Mouse (Mus musculus) olfactory bulb, adult 2 months (tissue): ENCODE measurements at regions not wholly inside any gene's neighbourhood (a gene's known extent, or its start where the extent isn't known, plus 50 kb on each side); places are given as distances from the start of the nearest gene placed in this dataset.

ENCODE experiments used
- H3K27ac ChIP-seq: fragments of 200-500 bp; 2 replicates; pipeline ENCODE4 v1.5.1; 2012; ENCODE audit warnings: low read depth, low read length; ENCODE audit not compliant: insufficient read depth
- H3K4me1 ChIP-seq: fragments of 200-500 bp; 2 replicates; pipeline ENCODE4 v1.6.1; 2012; ENCODE audit warnings: low read length; ENCODE audit not compliant: control insufficient read depth, insufficient read depth
- H3K4me3 ChIP-seq: fragments of 200-500 bp; 2 replicates; pipeline ENCODE4 v1.5.1; 2012; ENCODE audit warnings: mild to moderate bottlenecking, low read depth, low read length, moderate library complexity; ENCODE audit not compliant: insufficient read depth
- CTCF ChIP-seq: fragments of 200-500 bp; IDR thresholded peaks from 2 replicates; pipeline ENCODE4 v1.5.1; 2012; ENCODE audit warnings: low read depth, mild to moderate bottlenecking, low read length, moderate library complexity; ENCODE audit not compliant: insufficient read depth
- POLR2A ChIP-seq: fragments of 200-500 bp; IDR thresholded peaks from 2 replicates; pipeline ENCODE4 v1.6.1; 2012; ENCODE audit warnings: mild to moderate bottlenecking, low read depth, low read length, moderate library complexity; ENCODE audit not compliant: insufficient read depth
- WGBS: fragments of 180-500 bp; shearing (Covaris S2); methylation state at CpG from one replicate; pipeline ENCODE4 v1.1.7; 2018; 5-methylcytosine and 5-hydroxymethylcytosine counted together

DNA sequence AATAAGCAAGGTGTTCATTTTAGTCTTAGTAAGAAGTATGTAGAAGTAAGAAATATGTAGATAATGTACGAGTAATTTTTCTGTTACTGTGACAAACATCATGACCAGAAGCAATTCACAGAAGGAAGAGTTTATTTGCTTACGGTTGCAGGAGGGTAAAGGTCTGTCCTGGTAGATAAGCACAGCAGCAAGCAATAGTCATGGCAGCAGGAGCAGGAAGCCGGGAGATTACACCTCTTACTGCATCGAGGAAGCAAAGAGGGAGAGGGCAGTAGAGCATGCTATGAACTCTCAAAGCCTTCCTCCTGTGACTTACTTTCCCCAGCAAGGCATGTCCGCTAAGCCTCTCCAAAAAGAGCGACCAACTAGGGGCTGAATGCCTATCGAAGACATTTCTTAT, 69.0 kb upstream of the Dab2 start:
- TF ChIP-seq POLR2A (no peak), CTCF (no peak)
- WGBS, result 90% methylated on average over 7 of the region's 7 CpGs
- H3K4me1 ChIP-seq, result no peaks in the 10 kb centered on the region

DNA sequence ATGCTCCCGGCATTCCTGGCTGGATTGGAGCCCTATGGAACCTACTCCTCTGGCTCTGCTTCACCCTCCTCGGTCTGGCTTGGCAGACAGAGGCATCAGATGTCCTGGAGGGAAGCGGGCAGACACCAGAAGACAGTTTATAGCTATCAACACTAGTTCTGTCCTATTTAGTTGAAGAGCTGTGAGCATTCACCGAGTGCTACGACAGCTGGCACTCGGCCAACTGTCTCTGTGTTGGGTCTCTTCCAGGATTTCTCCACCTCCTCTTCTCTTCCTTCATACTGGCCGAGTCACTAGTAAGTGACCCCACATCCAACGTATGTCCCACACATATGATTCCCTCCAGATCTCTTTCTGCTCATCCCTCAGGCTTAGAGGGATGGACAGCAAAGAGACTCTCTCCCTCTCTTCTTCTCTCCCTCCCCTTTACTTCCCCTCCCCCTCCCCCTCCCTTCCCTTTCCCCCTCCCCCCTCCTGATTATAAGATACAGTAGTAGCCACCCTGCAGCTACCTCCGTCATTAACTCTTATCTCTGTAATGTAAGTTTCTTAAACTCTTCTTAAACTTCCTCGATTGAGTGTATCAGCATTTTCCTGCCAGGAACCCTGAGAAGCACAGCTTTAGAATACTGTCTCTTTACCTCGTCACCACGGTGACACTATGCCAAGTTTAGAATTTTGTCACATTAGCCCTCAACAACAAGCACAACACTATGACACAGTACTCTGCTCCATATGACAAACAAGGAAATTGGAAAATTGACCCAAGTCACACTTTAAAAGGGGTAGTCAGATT, 68.1 kb upstream of the Dab2 start:
- TF ChIP-seq CTCF, result no peak
- H3K27ac ChIP-seq, result no peak overlapping the region
- 40% methylated on average over 12 of the region's 12 CpGs for WGBS

More for the DNA sequence above, 69.0 kb upstream of the Dab2 start:
- Histone ChIP-seq H3K27ac (no peak overlapping the region), H3K4me3 (no peak overlapping the region)

GRCm38 (mm10) chr15:6233621-6234020, 66.0 kb upstream of the Dab2 start:
- 86% methylated on average over 3 of the region's 3 CpGs for WGBS
- no peak overlapping the region for H3K27ac ChIP-seq
- no peak overlapping the region for H3K4me3 ChIP-seq
- no peaks in the 10 kb centered on the region for H3K4me1 ChIP-seq
- no peak for TF ChIP-seq POLR2A
- TF ChIP-seq CTCF, result no peak

More for the DNA sequence above, 68.1 kb upstream of the Dab2 start:
- no peak overlapping the region for H3K4me3 ChIP-seq
- H3K4me1 ChIP-seq, result no peaks in the 10 kb centered on the region

DNA sequence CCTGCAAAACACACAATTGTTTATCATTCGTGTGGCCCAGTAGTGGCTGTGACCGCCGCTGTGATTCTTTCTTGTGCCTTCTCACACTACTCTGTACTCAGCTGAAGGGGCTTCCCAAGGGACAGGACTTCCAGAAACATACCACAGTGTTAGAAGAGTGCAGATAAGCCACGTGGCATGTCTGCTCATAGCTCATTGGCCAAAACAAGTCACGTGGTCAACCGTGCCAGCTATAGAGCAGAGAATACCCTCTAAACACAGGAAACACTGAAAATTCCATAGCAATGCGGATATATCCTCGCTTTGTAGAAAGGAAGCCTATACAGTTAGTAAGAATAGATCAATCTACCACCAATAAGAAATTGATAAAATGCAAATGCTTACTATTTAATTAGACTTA, 63.0 kb upstream of the Dab2 start:
- H3K4me3 ChIP-seq, result no peak overlapping the region
- no peak overlapping the region for H3K27ac ChIP-seq
- no peaks in the 10 kb centered on the region for H3K4me1 ChIP-seq
- 91% methylated on average over 8 of the region's 8 CpGs for WGBS
- TF ChIP-seq POLR2A, result no peak
- TF ChIP-seq CTCF, result no peak

DNA sequence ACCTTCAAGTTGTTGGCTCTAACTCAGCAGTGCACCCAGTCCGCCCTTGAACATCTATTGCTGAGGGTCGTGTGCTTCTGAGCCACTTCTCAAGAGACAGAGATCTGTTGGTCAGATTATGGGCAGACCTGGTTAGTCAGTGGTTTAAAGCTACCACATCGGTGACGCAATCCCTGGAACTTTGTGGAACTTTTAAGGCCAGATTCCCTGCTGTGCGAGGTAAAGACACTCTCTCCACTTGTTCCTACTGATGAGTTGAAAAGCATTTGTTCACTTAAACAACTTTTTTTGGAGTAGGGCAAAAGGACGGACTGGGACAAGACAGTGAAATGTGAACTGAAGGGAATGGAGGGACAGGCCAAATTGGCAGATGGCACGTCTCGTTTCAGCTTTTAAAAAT, 61.9 kb upstream of the Dab2 start:
- Histone ChIP-seq H3K27ac (no peak overlapping the region), H3K4me3 (no peak overlapping the region), H3K4me1 (no peaks in the 10 kb centered on the region)
- no peak for TF ChIP-seq CTCF
- no peak for TF ChIP-seq POLR2A
- WGBS, result 64% methylated on average over 8 of the region's 8 CpGs

DNA sequence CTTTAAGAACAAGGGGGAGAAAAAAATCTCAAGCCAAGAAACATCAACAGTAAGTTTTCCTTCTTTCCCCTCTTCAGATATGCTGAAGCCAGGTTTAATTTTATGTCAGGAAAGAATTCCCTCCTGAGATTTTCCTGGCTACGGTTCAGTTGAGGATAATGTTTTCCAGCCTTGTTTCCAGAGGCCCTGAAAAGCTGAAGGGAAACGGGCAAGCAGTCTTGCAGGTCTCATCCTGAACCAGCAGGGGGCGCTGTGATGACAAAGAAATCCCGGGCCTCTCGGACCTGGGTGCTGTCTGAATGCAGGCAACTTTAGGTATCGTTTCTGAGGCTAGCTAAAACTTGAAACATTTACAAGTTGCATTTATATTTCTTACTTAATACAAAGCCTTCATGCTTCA, 61.5 kb upstream of the Dab2 start:
- TF ChIP-seq CTCF (peak; percentile 72), POLR2A (no peak)
- Histone ChIP-seq H3K4me1 (no peaks in the 10 kb centered on the region), H3K27ac (no peak overlapping the region), H3K4me3 (no peak overlapping the region)
- WGBS, result 4% methylated on average over 6 of the region's 6 CpGs

GRCm38 (mm10) chr15:6238755-6239154, 60.8 kb upstream of the Dab2 start:
- TF ChIP-seq CTCF, result no peak
- no peak for TF ChIP-seq POLR2A
- Histone ChIP-seq H3K4me3 (no peak overlapping the region), H3K4me1 (no peaks in the 10 kb centered on the region), H3K27ac (no peak overlapping the region)
- WGBS, result 85% methylated on average over 3 of the region's 3 CpGs

DNA sequence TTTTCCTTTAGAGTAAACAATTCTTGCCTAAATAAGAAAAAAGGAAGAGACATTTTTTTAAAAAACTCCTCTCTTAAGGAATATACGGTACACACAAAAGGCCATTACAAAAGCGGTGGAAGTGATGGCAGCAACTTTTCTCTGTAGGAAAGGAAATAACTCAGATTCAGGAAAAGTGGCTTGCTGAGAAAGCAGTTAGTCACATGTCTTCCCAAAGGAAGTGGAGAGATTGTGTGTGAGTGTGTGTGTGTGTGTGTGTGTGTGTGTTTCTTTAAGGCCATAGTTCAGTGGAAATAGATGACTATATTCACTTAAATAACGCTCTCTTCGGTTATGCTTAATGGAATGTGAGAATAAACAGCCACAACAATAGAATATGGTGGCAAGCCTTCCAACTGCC, 57.5 kb upstream of the Dab2 start:
- H3K4me1 ChIP-seq, result no peaks in the 10 kb centered on the region
- 86% methylated on average over 4 of the region's 4 CpGs for WGBS
- no peak for TF ChIP-seq POLR2A
- TF ChIP-seq CTCF, result no peak
- H3K4me3 ChIP-seq, result no peak overlapping the region
- H3K27ac ChIP-seq, result no peak overlapping the region

DNA sequence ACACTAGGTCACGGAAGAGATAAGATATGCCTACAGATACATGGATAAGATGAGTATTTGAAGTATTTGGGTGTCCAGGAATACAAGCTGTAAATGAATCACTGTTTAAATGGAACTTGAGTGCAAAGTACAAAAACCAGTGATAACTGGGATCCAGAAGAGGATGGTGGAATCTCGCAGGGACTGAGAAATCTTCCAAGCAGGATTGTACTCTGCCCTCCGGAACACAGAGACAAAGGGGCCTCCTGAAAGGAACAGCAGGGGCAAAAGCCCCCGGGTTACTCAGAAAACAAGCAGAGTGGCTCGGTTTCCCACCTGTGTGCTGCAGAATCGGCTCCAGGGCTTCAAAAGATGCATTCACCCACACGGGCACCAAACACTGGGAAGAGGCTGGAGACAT, 55.2 kb upstream of the Dab2 start:
- TF ChIP-seq CTCF, result no peak
- no peak for TF ChIP-seq POLR2A
- WGBS, result 41% methylated on average over 7 of the region's 7 CpGs
- H3K27ac ChIP-seq, result no peak overlapping the region
- no peaks in the 10 kb centered on the region for H3K4me1 ChIP-seq
- no peak overlapping the region for H3K4me3 ChIP-seq

- TF ChIP-seq POLR2A, result no peak
- no peak for TF ChIP-seq CTCF
- Histone ChIP-seq H3K27ac (no peak overlapping the region), H3K4me3 (no peak overlapping the region), H3K4me1 (no peaks in the 10 kb centered on the region)
- WGBS, result 45% methylated on average over 9 of the region's 9 CpGs
Measured at GRCm38 (mm10) chr15:6245950-6246894, 53.4 kb upstream of the Dab2 start.
